Mouse (Mus musculus) ES-Bruce4 (cell line): ENCODE measurements around the gene Gm17402.

Experiments
- CTCF ChIP-seq: IDR thresholded peaks from one replicate; pipeline ENCODE4 v1.8.1; 2011; ENCODE audit warnings: low read depth, low read length
- EP300 ChIP-seq: IDR thresholded peaks from 2 replicates; pipeline ENCODE4 v1.6.1; 2011; ENCODE audit warnings: low read depth, low read length; ENCODE audit not compliant: insufficient read depth
- POLR2A ChIP-seq: IDR thresholded peaks from one replicate; pipeline ENCODE4 v1.8.1; 2011; ENCODE audit warnings: low read length; ENCODE audit not compliant: insufficient read depth

GRCm38 (mm10) chr3:67373872-67374271 is 1.1 kb downstream of the Gm17402 start, which contains the start of gene Mlf1:
- TF ChIP-seq POLR2A = no peak
- TF ChIP-seq CTCF = no peak
- TF ChIP-seq EP300 = no peak
